Mouse (Mus musculus): ENCODE measurements around the gene Gm20388.
"Not testable (repeated sequence)": the region's sequence is repeated elsewhere in the genome, so short reads cannot be mapped to it uniquely, and the experiment has no call there.

The Gm20388 gene

DNA sequence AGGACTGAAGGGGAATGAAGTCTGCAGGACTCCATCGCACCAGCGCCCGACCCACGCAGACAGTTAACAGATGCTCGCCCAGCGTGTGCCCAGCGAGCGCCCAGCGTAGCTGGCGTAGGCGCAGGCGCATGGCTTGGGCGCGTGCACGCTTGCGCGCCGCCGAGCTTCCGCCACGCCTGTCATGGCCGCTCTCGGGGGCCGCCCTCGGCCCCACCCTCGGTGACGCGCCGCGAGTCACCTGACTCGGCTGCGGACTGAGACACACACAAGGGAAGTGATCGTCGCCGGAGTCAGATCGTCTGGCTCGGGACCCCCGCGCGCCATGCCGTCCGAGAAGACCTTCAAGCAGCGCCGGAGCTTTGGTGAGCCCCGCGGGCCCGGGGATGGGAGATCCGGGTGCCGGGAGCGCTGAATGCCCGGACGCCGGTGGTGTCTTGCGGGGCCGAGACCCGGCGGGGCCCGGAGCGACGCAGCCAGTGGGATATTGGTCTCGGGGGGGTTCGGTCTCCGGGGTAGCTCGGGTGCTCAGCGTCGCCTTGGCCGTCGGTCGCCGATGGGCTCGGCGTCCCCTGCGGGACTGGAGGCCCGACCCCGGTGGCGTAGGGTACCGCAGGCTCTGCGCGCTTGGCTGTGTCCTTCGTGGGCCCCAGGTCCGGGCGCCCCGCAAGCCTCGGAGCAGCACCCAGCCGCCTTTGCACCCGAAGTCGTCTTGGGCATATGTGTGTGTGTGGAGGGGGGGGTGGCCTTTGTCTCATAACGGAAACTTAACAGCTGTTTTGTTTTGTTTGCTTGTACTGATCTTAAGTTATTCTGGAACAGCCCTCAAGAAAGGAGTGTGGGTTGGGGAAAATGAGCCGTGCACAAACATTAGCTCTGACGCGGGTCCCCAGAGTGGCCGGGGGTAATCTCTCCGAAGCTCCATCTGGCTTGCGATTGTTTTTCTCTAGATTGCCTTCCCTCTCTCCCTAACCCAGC lies 1679.8 kb downstream of the Gm20388 start, which contains the start of gene Map1lc3b:
Gene Map1lc3b, plus strand, starts transcription at position 159 of the 975 bp plus-strand sequence.
- DNase-seq (ENCODE audit: low spot score in 2 of 2): peak; percentile 86 to 93

- no peak for DNase-seq (ENCODE audit: low spot score in 2 of 2)
These were observed 1680.8 kb downstream of the Gm20388 start for GRCm38 (mm10) chr8:121591178-121592066.

- DNase-seq (ENCODE audit: low spot score in 2 of 2): no peak
These were observed 1682.7 kb downstream of the Gm20388 start for GRCm38 (mm10) chr8:121593293-121593692.

DNA sequence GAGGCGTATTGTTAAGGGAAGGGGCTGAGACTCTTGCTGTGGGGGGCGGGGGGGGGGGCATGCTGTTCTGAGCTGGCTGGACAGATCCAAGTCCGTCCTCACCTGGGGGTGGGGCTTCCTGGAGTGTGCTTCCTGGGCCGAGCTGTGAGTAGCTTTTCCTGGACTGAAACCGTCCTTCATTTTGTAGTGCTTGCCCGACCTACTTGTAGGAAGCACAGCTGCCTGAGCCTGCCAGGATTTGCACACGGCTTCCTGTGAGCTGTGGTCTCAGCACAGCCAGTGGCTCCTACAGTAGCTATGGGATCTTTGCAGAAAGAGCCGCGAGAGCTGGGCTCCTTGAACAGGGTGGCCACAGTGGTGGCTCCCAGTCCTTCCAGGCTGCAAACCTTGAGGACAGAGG lies 1683.3 kb downstream of the Gm20388 start:
- no peak for DNase-seq (ENCODE audit: low spot score in 2 of 2)

- DNase-seq (ENCODE audit: low spot score in 2 of 2): not testable (repeated sequence)
These were observed 1686.9 kb downstream of the Gm20388 start for GRCm38 (mm10) chr8:121597492-121597891.

DNA sequence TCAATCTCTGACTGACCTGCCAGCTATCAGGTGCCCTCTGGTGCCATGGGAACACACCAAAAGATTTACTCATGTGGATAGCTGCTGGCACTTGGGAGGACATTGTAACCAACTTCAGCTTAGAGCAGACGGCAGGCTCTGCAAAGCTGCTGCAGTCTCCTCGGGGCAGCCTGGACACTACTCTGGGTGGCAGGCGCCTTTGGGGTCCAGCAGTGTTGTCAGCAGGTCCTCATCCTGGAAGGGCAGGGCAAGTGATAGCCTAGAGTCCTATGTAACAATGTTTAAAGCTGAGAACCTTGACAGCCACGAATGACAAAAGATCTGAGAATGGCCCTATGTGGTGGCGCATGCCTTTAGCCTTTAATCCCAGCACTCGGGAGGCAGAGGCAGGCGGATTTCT lies 1687.5 kb downstream of the Gm20388 start:
- no peak for DNase-seq (ENCODE audit: low spot score in 2 of 2)

DNA sequence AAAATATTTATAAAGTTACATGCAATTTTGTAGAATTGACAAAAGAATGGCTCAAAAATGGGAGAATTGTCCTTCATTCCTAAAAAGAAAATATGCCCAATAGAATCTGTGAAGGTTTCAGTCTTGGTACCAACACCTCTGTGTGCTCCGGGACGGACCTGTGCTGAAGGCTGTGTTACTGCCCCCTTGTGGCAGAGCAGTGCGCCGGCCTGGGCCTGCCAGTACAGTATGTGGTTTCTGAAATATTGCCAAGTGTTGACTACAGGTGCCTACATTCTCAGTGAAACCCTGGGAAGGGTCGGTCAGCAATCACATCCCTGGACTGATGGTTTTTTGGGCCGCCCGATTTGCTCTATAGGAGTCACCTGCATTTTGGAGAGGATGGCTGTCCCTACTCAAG lies 1688.3 kb downstream of the Gm20388 start:
- peak; percentile 50 to 67 for DNase-seq (ENCODE audit: low spot score in 2 of 2)

GRCm38 (mm10) chr8:121599842-121600241 lies 1689.2 kb downstream of the Gm20388 start:
- DNase-seq (ENCODE audit: low spot score in 2 of 2): no peak

- DNase-seq (ENCODE audit: low spot score in 2 of 2): no peak
These were observed 1691.8 kb downstream of the Gm20388 start for GRCm38 (mm10) chr8:121602411-121602810.

DNA sequence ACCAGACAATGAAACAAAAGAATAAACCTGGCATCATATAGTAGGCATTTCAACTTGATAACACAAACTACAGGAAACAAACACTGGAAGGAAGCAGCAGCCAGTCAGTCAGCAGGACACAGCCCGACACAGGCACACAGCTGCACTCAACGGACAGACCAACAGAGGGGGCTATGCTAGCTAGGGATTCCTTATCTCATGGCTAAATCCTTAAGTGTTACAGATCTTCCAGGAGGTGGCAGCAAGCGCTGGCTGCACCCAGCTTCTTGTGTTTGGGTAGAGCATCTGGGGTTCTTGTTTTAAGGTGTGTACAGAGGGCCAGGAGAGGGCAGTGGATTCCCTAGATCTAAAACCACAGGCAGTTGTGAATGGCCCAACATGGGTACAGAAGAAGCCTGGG lies 1692.2 kb downstream of the Gm20388 start:
- DNase-seq (ENCODE audit: low spot score in 2 of 2): peak; percentile 57 to 69

GRCm38 (mm10) chr8:121603801-121604200 lies 1693.2 kb downstream of the Gm20388 start:
- DNase-seq (ENCODE audit: low spot score in 2 of 2): no peak

- DNase-seq (ENCODE audit: low spot score in 2 of 2): no peak
These were observed 1697.0 kb downstream of the Gm20388 start for GRCm38 (mm10) chr8:121607661-121608060.

DNA sequence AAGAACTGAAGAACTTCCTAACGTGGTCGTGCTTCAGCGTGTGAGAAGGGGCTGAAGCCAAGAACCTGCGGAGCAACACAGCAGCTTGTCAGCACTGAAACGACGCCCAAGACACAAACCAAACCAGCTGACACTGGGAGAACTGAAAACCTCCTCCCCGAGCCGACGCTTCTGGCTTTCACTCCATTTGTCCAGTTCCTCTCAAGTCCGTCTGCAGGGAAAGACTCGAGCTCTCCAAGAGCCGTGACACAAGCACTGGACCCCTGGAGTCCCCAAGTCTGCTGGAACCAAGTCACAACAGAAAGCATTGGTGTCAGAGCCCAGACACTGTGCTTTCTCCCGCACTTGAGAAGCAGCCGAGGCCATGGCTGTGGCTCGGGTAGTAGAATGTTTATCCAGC lies 1698.6 kb downstream of the Gm20388 start:
- DNase-seq (ENCODE audit: low spot score in 2 of 2): no peak

GRCm38 (mm10) chr8:121609916-121610315 lies 1699.3 kb downstream of the Gm20388 start:
- no peak for DNase-seq (ENCODE audit: low spot score in 2 of 2)

- no peak for DNase-seq (ENCODE audit: low spot score in 2 of 2)
These were observed 1702.8 kb downstream of the Gm20388 start for GRCm38 (mm10) chr8:121613419-121613818.

DNA sequence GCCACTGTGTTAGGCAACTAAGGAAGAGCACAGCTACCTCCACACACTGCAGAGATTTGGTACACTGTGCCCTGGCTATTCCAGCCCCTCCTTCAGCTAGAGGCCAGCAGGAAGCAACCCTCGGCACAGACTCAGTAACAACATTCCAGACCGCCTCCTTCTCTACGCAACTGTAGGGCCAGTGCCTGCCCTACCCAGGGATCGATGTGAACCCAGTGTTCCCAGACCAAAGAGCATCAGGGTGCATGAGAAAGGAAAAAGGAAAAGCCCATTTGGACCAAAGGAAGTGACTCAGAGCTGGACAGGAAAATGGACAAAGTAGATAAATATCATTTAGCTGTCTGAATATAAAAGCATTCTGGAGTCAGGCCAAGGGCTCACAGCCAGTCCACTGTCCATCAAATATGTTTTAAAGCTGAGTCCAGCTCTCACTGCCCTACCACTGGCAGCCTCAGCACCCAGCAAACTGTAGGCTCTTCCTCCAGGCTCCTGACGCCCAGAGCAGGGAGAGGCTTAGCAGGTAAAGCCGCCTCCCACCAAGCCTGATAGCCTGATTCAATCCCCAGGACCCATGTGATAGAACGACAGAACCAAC lies 1708.9 kb downstream of the Gm20388 start:
- DNase-seq (ENCODE audit: low spot score in 2 of 2): no peak

GRCm38 (mm10) chr8:121620801-121621516 lies 1710.3 kb downstream of the Gm20388 start:
- no peak for DNase-seq (ENCODE audit: low spot score in 2 of 2)

DNA sequence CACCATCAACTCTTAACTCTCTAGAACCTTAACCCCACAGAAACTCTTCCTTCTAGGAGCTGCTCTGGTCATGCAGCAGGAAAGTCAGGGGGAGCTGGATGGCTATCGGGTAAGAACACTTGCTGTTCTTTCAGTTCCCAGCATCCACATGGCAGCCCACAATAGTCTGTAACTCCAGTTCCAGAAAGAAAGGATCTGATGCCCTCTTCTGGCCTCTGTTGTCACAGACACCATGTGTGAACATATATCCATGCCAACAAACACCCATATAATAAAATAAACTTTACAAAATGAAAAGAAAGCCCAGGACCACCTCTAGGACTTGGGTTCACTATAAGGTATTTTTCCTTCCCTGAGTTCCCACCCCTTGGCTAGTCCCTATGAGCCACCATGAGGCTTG lies 1711.2 kb downstream of the Gm20388 start:
- no peak for DNase-seq (ENCODE audit: low spot score in 2 of 2)

DNA sequence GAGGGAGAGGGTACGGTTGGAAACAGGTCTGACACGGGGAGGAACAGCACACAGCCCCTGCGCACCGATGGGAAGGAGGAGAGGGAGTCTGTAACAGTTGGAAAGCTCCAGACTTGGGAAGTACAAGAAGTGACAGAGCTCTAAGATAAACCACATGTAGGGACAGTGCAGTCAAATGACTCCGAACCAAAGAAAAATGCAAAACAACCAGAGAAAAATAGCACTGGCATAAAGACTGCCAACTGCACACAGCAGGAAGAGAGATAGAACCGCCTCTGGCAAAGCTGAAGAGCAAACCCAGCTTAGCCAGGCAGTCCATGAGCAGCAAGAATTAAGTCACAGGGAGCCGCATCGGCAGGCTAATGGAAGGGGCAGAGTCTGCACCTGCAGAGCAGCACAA lies 1712.4 kb downstream of the Gm20388 start:
- DNase-seq (ENCODE audit: low spot score in 2 of 2): no peak

GRCm38 (mm10) chr8:121628681-121629080 lies 1718.0 kb downstream of the Gm20388 start:
- DNase-seq (ENCODE audit: low spot score in 2 of 2): no peak

DNA sequence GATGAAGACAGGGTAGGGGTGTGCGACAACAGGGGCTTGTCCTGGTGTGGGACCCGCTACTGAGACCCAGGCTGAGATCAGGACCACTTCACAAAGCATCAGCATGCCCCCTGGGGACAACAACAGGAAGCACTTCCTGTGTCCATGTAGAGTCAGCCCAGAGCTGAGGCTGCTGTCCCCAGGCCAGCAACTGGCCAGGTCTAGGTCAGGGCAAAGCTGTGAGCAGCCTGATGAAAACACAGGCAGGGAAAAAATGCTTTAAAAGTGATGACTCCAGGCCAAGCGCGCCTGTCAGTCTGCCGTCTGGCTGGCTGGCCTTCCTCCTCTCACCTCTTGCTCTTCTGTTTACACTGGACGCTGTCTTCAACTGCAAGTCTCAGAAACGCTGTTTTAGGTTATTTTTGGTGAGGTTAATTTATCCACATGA lies 1721.0 kb downstream of the Gm20388 start:
- DNase-seq (ENCODE audit: low spot score in 2 of 2): no peak

All from frontal cortex, postnatal 25 days (tissue).